Mouse (Mus musculus) midbrain, embryonic 11.5 days (tissue): ENCODE measurements around the gene Gm5751. TPM values are rescaled to one million over a fixed set of nuclear protein-coding genes. Genes with fewer than 3 reads are reported as not detected.
A peak's percentile ranks its signal among the peaks of the same experiment; 100 is the strongest.

Source experiments
- ATAC-seq: fragments of 200-750 bp; cut with Nextera tagmentation; 2 replicates; pipeline ENCODE4 v1.8.0; 2017; ENCODE audit warnings: moderate TSS enrichment, moderate library complexity; ENCODE audit not compliant: low FRiP score
- DNase-seq: peaks from one replicate; pipeline ENCODE4 v3.0.0; 2015; ENCODE audit warnings: low spot score; ENCODE audit errors: missing footprints
- H3K27ac ChIP-seq: fragments of 300-500 bp; sonication (generic); 2 replicates; pipeline ENCODE4 v1.5.1; 2014; ENCODE audit warnings: low read depth, low read length
- H3K27me3 ChIP-seq: fragments of 300-500 bp; sonication (generic); 2 replicates; pipeline ENCODE4 v1.6.1; 2014; ENCODE audit warnings: mild to moderate bottlenecking, low read length, moderate library complexity, mixed read lengths; ENCODE audit not compliant: control insufficient read depth, insufficient read depth
- H3K36me3 ChIP-seq: fragments of 300-500 bp; sonication (generic); 2 replicates; pipeline ENCODE4 v1.6.1; 2014; ENCODE audit warnings: mild to moderate bottlenecking, low read length, moderate library complexity, mixed read lengths; ENCODE audit not compliant: control insufficient read depth, insufficient read depth
- H3K4me1 ChIP-seq: fragments of 300-500 bp; sonication (generic); 2 replicates; pipeline ENCODE4 v1.6.1; 2014; ENCODE audit warnings: low read length; ENCODE audit not compliant: control insufficient read depth, insufficient read depth
- H3K4me2 ChIP-seq: fragments of 300-500 bp; sonication (generic); 2 replicates; pipeline ENCODE4 v1.6.1; 2014; ENCODE audit warnings: mild to moderate bottlenecking, moderate library complexity
- H3K4me3 ChIP-seq: fragments of 300-500 bp; sonication (generic); 2 replicates; pipeline ENCODE4 v1.5.1; 2014; ENCODE audit warnings: low read depth, low read length
- H3K9ac ChIP-seq: fragments of 300-500 bp; sonication (generic); 2 replicates; pipeline ENCODE4 v1.6.1; 2014; ENCODE audit warnings: low read length
- H3K9me3 ChIP-seq: fragments of 300-500 bp; sonication (generic); 2 replicates; pipeline ENCODE4 v1.6.1; 2016; ENCODE audit warnings: low read length; ENCODE audit not compliant: control insufficient read depth
- WGBS: fragments of 180-500 bp; shearing (Covaris S2); extraction: QIAGEN DNeasy Blood & Tissue Kit; methylation state at CpG from one replicate; pipeline ENCODE4 v1.1.7; 2014; 5-methylcytosine and 5-hydroxymethylcytosine counted together
- polyA plus RNA-seq: library from polyadenylated mRNA; unstranded; fragments of >200 nt; fragmentation: Nextera tagmentation; extraction: Ambion mirVana; gene quantifications from 2 replicates; pipeline ENCODE4 v1.2.1, GENCODE M21; 2014

Gene Gm5751
- polyA plus RNA-seq, 1 experiment from 2014 or later, result not detected

- no peaks in the 10 kb centered on the region for H3K27me3 ChIP-seq
- no peak for ATAC-seq
- no peaks in the 10 kb centered on the region for H3K36me3 ChIP-seq
- H3K4me3 ChIP-seq, result no peak overlapping the region
- no peak overlapping the region for H3K4me2 ChIP-seq
- H3K27ac ChIP-seq, result no peak overlapping the region
- H3K9ac ChIP-seq, result no peak overlapping the region
- no peak for DNase-seq
- no peaks in the 10 kb centered on the region for H3K4me1 ChIP-seq
- 66% methylated on average over 4 of the region's 4 CpGs for WGBS
- H3K9me3 ChIP-seq, result no peaks in the 10 kb centered on the region
These were observed 26.8 kb downstream of the Gm5751 start for GRCm38 (mm10) chrX:8900823-8901222.

- Histone ChIP-seq H3K4me1 (no peaks in the 10 kb centered on the region), H3K27me3 (no peaks in the 10 kb centered on the region), H3K27ac (no peak overlapping the region), H3K4me3 (no peak overlapping the region), H3K9me3 (no peaks in the 10 kb centered on the region), H3K4me2 (no peak overlapping the region), H3K36me3 (no peaks in the 10 kb centered on the region), H3K9ac (no peak overlapping the region)
- 0 out of 2 replicates have a peak, but pooled peaks have one; percentile 46 for ATAC-seq
- 45% methylated on average over 7 of the region's 7 CpGs for WGBS
- no peak for DNase-seq
These were observed 27.9 kb downstream of the Gm5751 start for GRCm38 (mm10) chrX:8901906-8902472.

DNA sequence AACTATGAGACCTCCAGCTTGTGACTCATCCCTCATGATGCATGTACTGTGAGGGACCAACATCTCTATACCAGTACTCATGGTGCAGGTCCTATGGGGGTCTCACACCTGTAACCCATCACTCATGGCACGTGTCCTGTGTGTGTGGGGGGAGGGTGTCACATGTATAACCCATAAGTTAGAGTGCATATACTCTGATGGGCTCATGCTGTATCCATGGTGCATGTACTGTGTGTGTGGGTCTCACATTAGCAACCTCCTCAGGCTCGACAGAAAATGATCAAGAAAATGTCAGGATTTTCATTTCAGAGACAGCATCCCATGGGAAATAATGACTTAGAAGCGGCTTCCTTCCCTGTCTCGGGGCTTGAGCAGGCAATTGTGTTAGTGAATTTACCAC, 47.0 kb downstream of the Gm5751 start:
- 72% methylated on average over 4 of the region's 4 CpGs for WGBS
- no peak overlapping the region for H3K4me2 ChIP-seq
- DNase-seq (no peak), ATAC-seq (0 out of 2 replicates have a peak, but pooled peaks have one; percentile 38)
- no peaks in the 10 kb centered on the region for H3K4me1 ChIP-seq
- H3K9ac ChIP-seq, result no peak overlapping the region
- no peaks in the 10 kb centered on the region for H3K36me3 ChIP-seq
- H3K9me3 ChIP-seq, result no peaks in the 10 kb centered on the region
- no peaks in the 10 kb centered on the region for H3K27me3 ChIP-seq
- H3K27ac ChIP-seq, result no peak overlapping the region
- H3K4me3 ChIP-seq, result no peak overlapping the region

DNA sequence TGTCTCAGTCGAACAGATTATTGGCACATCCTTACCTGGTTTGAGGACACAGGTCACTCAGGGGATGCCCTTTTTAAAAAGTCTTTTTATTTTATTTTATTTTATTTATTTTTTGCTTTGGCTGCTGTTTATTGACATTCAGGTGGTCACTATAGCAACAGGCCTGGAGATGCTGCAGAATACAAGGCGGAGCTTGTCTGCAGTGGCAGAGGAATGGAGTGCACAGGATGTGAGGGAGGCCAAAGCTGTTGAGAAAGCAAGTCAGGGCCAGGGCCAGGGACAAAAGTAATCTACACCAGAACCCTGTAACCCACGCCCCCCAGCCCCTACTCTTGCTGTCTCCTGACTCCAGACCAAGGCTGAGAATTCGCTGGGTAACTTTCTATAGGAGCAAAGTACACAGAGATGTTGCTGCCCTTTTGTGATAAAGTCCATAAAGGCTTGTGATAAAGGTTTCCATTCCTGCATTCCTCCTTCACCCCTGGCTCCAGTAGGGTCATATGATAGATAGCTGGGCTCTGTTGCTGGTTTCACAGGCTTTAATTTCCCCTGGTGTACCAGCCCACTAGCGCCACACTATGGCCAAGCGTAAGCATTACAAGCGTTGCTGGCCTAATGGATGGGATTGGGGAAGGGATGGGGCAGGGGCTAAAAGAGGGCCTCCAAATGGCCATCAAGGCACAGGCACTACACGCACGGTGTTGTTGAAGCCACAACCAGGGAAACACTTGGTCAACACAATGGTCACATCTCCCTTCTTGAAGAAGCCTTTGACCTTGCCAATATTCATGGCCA, 48.0 kb downstream of the Gm5751 start:
- H3K4me2 ChIP-seq, result no peak overlapping the region
- no peaks in the 10 kb centered on the region for H3K27me3 ChIP-seq
- DNase-seq (no peak), ATAC-seq (0 out of 2 replicates have a peak, but pooled peaks have one; percentile 30)
- no peaks in the 10 kb centered on the region for H3K4me1 ChIP-seq
- H3K36me3 ChIP-seq, result no peaks in the 10 kb centered on the region
- 57% methylated on average over 9 of the region's 9 CpGs for WGBS
- H3K9ac ChIP-seq, result no peak overlapping the region
- no peak overlapping the region for H3K27ac ChIP-seq
- no peaks in the 10 kb centered on the region for H3K9me3 ChIP-seq
- H3K4me3 ChIP-seq, result no peak overlapping the region

DNA sequence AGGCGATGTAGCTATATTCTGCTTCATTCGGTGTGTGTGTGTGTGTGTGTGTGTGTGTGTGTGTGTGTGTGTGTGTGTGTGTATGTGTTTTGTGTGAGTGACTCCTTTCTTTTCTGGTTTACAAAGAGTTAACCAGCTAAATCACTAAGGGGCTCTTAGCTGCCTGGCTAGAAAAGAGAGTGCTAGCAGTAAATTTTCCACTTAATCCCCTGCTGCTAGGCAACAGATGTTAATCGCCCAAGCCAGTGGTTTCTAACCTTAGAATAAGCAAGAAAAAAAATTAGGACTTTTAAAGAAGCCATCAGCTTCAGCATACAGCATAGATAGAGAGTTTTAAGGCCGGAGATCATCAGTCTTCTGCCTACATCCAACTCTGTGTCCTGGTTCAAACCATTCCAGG, 53.3 kb downstream of the Gm5751 start:
- Histone ChIP-seq H3K4me2 (no peak overlapping the region), H3K4me3 (no peak overlapping the region), H3K4me1 (no peaks in the 10 kb centered on the region), H3K9me3 (no peaks in the 10 kb centered on the region), H3K27me3 (no peaks in the 10 kb centered on the region), H3K27ac (no peak overlapping the region), H3K36me3 (no peaks in the 10 kb centered on the region), H3K9ac (no peak overlapping the region)
- DNase-seq (no peak), ATAC-seq (peak; percentile 68; the same call in 1 of the 2 replicates)
- WGBS, result 31% methylated on average over 4 of the region's 4 CpGs

Other genes with a start within 250 kb of the Gm5751 start
- not detected in 2 replicates for gene Ssxb8, start 183.4 kb upstream of the Gm5751 start, polyA plus RNA-seq
- not detected in 2 replicates for gene Ssx9, start 125.8 kb upstream of the Gm5751 start, polyA plus RNA-seq
- not detected in 2 replicates for gene Ssxb5, start 70.6 kb upstream of the Gm5751 start, polyA plus RNA-seq
- not detected in 2 replicates for gene Gm6592, start 30.3 kb upstream of the Gm5751 start, polyA plus RNA-seq
- gene B630019K06Rik, start 18.1 kb downstream of the Gm5751 start, polyA plus RNA-seq, result 8.1 and 9.7 TPM in 2 replicates
- gene Fthl17b, start 88.7 kb downstream of the Gm5751 start, polyA plus RNA-seq, result not detected in 2 replicates
- not detected in 2 replicates for gene Fthl17c, start 102.3 kb downstream of the Gm5751 start, polyA plus RNA-seq
- gene Fthl17d, start 112.5 kb downstream of the Gm5751 start, polyA plus RNA-seq, result not detected in 2 replicates
- gene Fthl17e, start 159.2 kb downstream of the Gm5751 start, polyA plus RNA-seq, result not detected in 2 replicates
- gene Fthl17f, start 188.8 kb downstream of the Gm5751 start, polyA plus RNA-seq, result not detected in 2 replicates
- not detected in 2 replicates for gene 4930402K13Rik, start 230.3 kb downstream of the Gm5751 start, polyA plus RNA-seq